Mouse (Mus musculus) midbrain, postnatal 0 days (tissue): ENCODE results near the gene Cenpb. TPM values are rescaled to one million over a fixed set of nuclear protein-coding genes. Genes with fewer than 3 reads are reported as not detected.
A peak's percentile ranks its signal among the peaks of the same experiment; 100 is the strongest.

Source experiments
- ATAC-seq: fragments of 200-750 bp; cut with Nextera tagmentation; 2 replicates; pipeline ENCODE4 v1.8.0; 2017; ENCODE audit warnings: moderate number of reproducible peaks, mild to moderate bottlenecking, moderate TSS enrichment, moderate library complexity; ENCODE audit not compliant: low FRiP score
- DNase-seq: peaks from one replicate; pipeline ENCODE4 v3.0.0-alpha.2; 2015; ENCODE audit warnings: low spot score
- H3K27ac ChIP-seq: fragments of 300-500 bp; sonication (generic); 2 replicates; pipeline ENCODE4 v1.5.1; 2014; ENCODE audit warnings: low read depth, mild to moderate bottlenecking, low read length, mixed read lengths
- H3K27me3 ChIP-seq: fragments of 300-500 bp; sonication (generic); 2 replicates; pipeline ENCODE4 v1.6.1; 2014; ENCODE audit warnings: low read length, control low read depth, mixed read lengths; ENCODE audit not compliant: insufficient read depth
- H3K36me3 ChIP-seq: fragments of 300-500 bp; sonication (generic); 2 replicates; pipeline ENCODE4 v1.6.1; 2014; ENCODE audit warnings: low read length, control low read depth, mixed read lengths; ENCODE audit not compliant: insufficient read depth
- H3K4me1 ChIP-seq: fragments of 300-500 bp; sonication (generic); 2 replicates; pipeline ENCODE4 v1.6.1; 2014; ENCODE audit warnings: mild to moderate bottlenecking, control low read depth, antibody characterized with exemption, low read length, mixed read lengths; ENCODE audit not compliant: insufficient read depth
- H3K4me2 ChIP-seq: fragments of 300-500 bp; sonication (generic); 2 replicates; pipeline ENCODE4 v1.6.1; 2014; ENCODE audit warnings: low read depth, mild to moderate bottlenecking, low read length, mixed read lengths; ENCODE audit not compliant: poor library complexity, severe bottlenecking
- H3K4me3 ChIP-seq: fragments of 300-500 bp; sonication (generic); 2 replicates; pipeline ENCODE4 v1.5.1; 2014; ENCODE audit warnings: low read depth, mild to moderate bottlenecking, low read length, moderate library complexity
- H3K9ac ChIP-seq: fragments of 300-500 bp; sonication (generic); replicated peaks from 2 replicates; pipeline ENCODE4 v1.6.1; 2014; ENCODE audit warnings: mild to moderate bottlenecking, low read length, moderate library complexity, mixed read lengths; ENCODE audit not compliant: poor library complexity, severe bottlenecking
- H3K9me3 ChIP-seq: fragments of 300-500 bp; sonication (generic); 2 replicates; pipeline ENCODE4 v1.6.1; 2016; ENCODE audit warnings: low read length, control low read depth
- CTCF ChIP-seq: IDR thresholded peaks from 2 replicates; pipeline ENCODE4 v1.5.1; 2016; ENCODE audit warnings: antibody characterized with exemption, mild to moderate bottlenecking
- WGBS: fragments of 180-500 bp; shearing (Covaris S2); extraction: QIAGEN DNeasy Blood & Tissue Kit; methylation state at CpG from one replicate; pipeline ENCODE4 v1.1.7; 2014; 5-methylcytosine and 5-hydroxymethylcytosine counted together
- polyA plus RNA-seq: library from polyadenylated mRNA; unstranded; fragments of >200 nt; fragmentation: Nextera tagmentation; extraction: Ambion mirVana; gene quantifications from 2 replicates; pipeline ENCODE4 v1.2.1, GENCODE M21; 2015
- total RNA-seq: library from RNA; depleted of rRNA; stranded (reverse); fragments of >200 nt; gene quantifications from 2 replicates; pipeline ENCODE4 v1.2.3, GENCODE M21; 2014

The Cenpb gene
- total and polyA plus RNA-seq, 2 experiments from 2014 or later, result 13.1 to 98.2 TPM

DNA sequence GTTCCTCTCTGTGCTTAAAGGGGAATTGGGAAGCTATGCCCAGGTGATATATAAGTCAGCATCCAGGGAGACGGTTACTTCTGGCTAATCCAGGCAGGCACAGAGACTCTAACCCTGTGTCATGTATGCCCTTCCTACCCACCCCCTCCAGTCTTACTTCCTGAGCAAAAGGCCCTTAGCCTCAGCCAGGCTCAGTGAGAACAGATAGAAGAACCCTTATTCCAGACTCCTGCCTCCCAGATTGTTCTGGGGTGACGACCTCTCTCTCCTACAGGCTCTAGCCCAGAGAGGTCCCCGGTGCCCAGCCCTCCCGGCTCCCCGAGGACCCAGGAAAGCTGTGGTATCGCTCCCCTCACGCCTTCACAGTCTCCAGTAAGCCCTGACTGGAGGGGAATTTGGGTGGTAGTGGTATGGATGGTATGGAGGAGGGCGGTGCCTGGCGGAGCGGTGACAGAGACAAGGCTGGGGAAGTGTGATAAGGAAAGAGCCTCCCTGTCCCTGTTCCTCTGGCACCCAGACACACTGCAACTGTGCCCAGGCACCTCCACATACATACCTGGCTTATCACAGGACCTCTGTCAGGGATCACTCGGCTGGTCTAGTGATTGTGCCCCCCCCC, 44.2 kb downstream of the Cenpb start:
- no peak overlapping the region for H3K27ac ChIP-seq
- WGBS, result 81% methylated on average over 11 of the region's 11 CpGs
- no peak overlapping the region for H3K4me2 ChIP-seq
- H3K27me3 ChIP-seq, result no peaks in the 10 kb centered on the region
- no peaks in the 10 kb centered on the region for H3K4me1 ChIP-seq
- ATAC-seq (no peak), DNase-seq (no peak)
- no peak overlapping the region for H3K9ac ChIP-seq
- H3K36me3 ChIP-seq, result no peaks in the 10 kb centered on the region
- H3K9me3 ChIP-seq, result no peaks in the 10 kb centered on the region
- no peak for TF ChIP-seq CTCF
- no peak overlapping the region for H3K4me3 ChIP-seq

GRCm38 (mm10) chr2:131134826-131135400, 45.0 kb downstream of the Cenpb start:
- no peaks in the 10 kb centered on the region for H3K27me3 ChIP-seq
- no peak overlapping the region for H3K4me3 ChIP-seq
- TF ChIP-seq CTCF, result no peak
- no peak for DNase-seq
- H3K36me3 ChIP-seq, result no peaks in the 10 kb centered on the region
- H3K9me3 ChIP-seq, result no peaks in the 10 kb centered on the region
- H3K9ac ChIP-seq, result no peak overlapping the region
- no peak overlapping the region for H3K27ac ChIP-seq
- no peak overlapping the region for H3K4me2 ChIP-seq
- WGBS, result 86% methylated on average over 8 of the region's 8 CpGs
- no peaks in the 10 kb centered on the region for H3K4me1 ChIP-seq
- ATAC-seq, result peak; percentile 29; the same call in 1 of the 2 replicates

- Histone ChIP-seq H3K4me1 (no peaks in the 10 kb centered on the region), H3K4me3 (no peak overlapping the region), H3K27me3 (no peaks in the 10 kb centered on the region), H3K9ac (no peak overlapping the region), H3K36me3 (no peaks in the 10 kb centered on the region), H3K4me2 (no peak overlapping the region), H3K9me3 (no peaks in the 10 kb centered on the region), H3K27ac (no peak overlapping the region)
- 30% methylated on average over 1 of the region's 1 CpGs for WGBS
- no peak for TF ChIP-seq CTCF
- ATAC-seq (no peak; the same call in 1 of the 2 replicates), DNase-seq (no peak)
Measured at GRCm38 (mm10) chr2:131134381-131134780, 45.5 kb downstream of the Cenpb start.

- H3K4me1 ChIP-seq, result no peaks in the 10 kb centered on the region
- WGBS, result 87% methylated on average over 9 of the region's 9 CpGs
- DNase-seq (no peak), ATAC-seq (no peak)
- H3K36me3 ChIP-seq, result no peaks in the 10 kb centered on the region
- no peak within 1 kb of the TSS for H3K4me3 ChIP-seq
- H3K27ac ChIP-seq, result no peak within 1 kb of the TSS
- no peak for TF ChIP-seq CTCF
- no peak within 1 kb of the TSS for H3K9ac ChIP-seq
- H3K9me3 ChIP-seq, result no peaks in the 10 kb centered on the region
- H3K4me2 ChIP-seq, result no peak within 1 kb of the TSS
- no peaks in the 10 kb centered on the region for H3K27me3 ChIP-seq
Measured at GRCm38 (mm10) chr2:131132930-131133547, 46.8 kb downstream of the Cenpb start, which contains the start of gene Gm11037. Gm11037 (plus strand) TSS chr2:131133497.

- DNase-seq (no peak), ATAC-seq (no peak)
- WGBS, result 86% methylated on average over 10 of the region's 10 CpGs
- no peak overlapping the region for H3K9ac ChIP-seq
- no peaks in the 10 kb centered on the region for H3K9me3 ChIP-seq
- no peaks in the 10 kb centered on the region for H3K36me3 ChIP-seq
- H3K4me3 ChIP-seq, result no peak overlapping the region
- H3K27me3 ChIP-seq, result no peaks in the 10 kb centered on the region
- 0 out of 2 replicates have a peak, but pooled peaks cover 4% of the 10 kb centered on the region for H3K4me1 ChIP-seq
- no peak for TF ChIP-seq CTCF
- H3K27ac ChIP-seq, result no peak overlapping the region
- H3K4me2 ChIP-seq, result no peak overlapping the region
Measured at GRCm38 (mm10) chr2:131132111-131132888, 47.6 kb downstream of the Cenpb start.
